Mouse (Mus musculus) olfactory bulb, adult 2 months (tissue): Measurements from ENCODE around the gene 1810046K07Rik. TPM values are rescaled to one million over a fixed set of nuclear protein-coding genes. Genes with fewer than 3 reads are reported as not detected.

Experiments
- H3K27ac ChIP-seq: fragments of 200-500 bp; 2 replicates; pipeline ENCODE4 v1.5.1; 2012; ENCODE audit warnings: low read depth, low read length; ENCODE audit not compliant: insufficient read depth
- H3K4me1 ChIP-seq: fragments of 200-500 bp; 2 replicates; pipeline ENCODE4 v1.6.1; 2012; ENCODE audit warnings: low read length; ENCODE audit not compliant: control insufficient read depth, insufficient read depth
- H3K4me3 ChIP-seq: fragments of 200-500 bp; 2 replicates; pipeline ENCODE4 v1.5.1; 2012; ENCODE audit warnings: mild to moderate bottlenecking, low read depth, low read length, moderate library complexity; ENCODE audit not compliant: insufficient read depth
- CTCF ChIP-seq: fragments of 200-500 bp; IDR thresholded peaks from 2 replicates; pipeline ENCODE4 v1.5.1; 2012; ENCODE audit warnings: low read depth, mild to moderate bottlenecking, low read length, moderate library complexity; ENCODE audit not compliant: insufficient read depth
- POLR2A ChIP-seq: fragments of 200-500 bp; IDR thresholded peaks from 2 replicates; pipeline ENCODE4 v1.6.1; 2012; ENCODE audit warnings: mild to moderate bottlenecking, low read depth, low read length, moderate library complexity; ENCODE audit not compliant: insufficient read depth
- WGBS: fragments of 180-500 bp; shearing (Covaris S2); methylation state at CpG from one replicate; pipeline ENCODE4 v1.1.7; 2018; 5-methylcytosine and 5-hydroxymethylcytosine counted together
- polyA plus RNA-seq: library from polyadenylated mRNA; stranded (reverse); fragments of >200 nt; gene quantifications from 2 replicates; pipeline ENCODE4 v1.2.4, GENCODE M21; 2012; ENCODE audit warnings: low replicate concordance; ENCODE audit not compliant: missing spikeins, insufficient read depth, insufficient read length

The 1810046K07Rik gene
- not detected in 2 replicates for polyA plus RNA-seq

- 73% methylated on average over 3 of the region's 3 CpGs for WGBS
- TF ChIP-seq CTCF (no peak), POLR2A (no peak)
- H3K27ac ChIP-seq = no peak within 1 kb of the TSS
- no peaks in the 10 kb centered on the region for H3K4me1 ChIP-seq
- no peak within 1 kb of the TSS for H3K4me3 ChIP-seq
These were observed at the start of gene 1810046K07Rik for GRCm38 (mm10) chr9:51328731-51329130. Gene 1810046K07Rik (minus strand): TSS chr9:51328917.

GRCm38 (mm10) chr9:51369560-51369959, 40.8 kb upstream of the 1810046K07Rik start:
- 65% methylated on average over 3 of the region's 3 CpGs for WGBS
- TF ChIP-seq POLR2A = no peak
- TF ChIP-seq CTCF = no peak
- H3K27ac ChIP-seq = no peak overlapping the region
- H3K4me3 ChIP-seq = no peak overlapping the region
- 0 out of 2 replicates have a peak, but pooled peaks cover 4% of the 10 kb centered on the region for H3K4me1 ChIP-seq

GRCm38 (mm10) chr9:51367124-51367523, 38.4 kb upstream of the 1810046K07Rik start:
- H3K27ac ChIP-seq = no peak overlapping the region
- 95% methylated on average over 3 of the region's 3 CpGs for WGBS
- H3K4me3 ChIP-seq = no peak overlapping the region
- H3K4me1 ChIP-seq = 0 out of 2 replicates have a peak, but pooled peaks cover 4% of the 10 kb centered on the region
- no peak for TF ChIP-seq CTCF
- no peak for TF ChIP-seq POLR2A

GRCm38 (mm10) chr9:51364059-51364458, 35.3 kb upstream of the 1810046K07Rik start:
- H3K4me1 ChIP-seq = no peaks in the 10 kb centered on the region
- 60% methylated on average over 4 of the region's 4 CpGs for WGBS
- no peak overlapping the region for H3K4me3 ChIP-seq
- H3K27ac ChIP-seq = no peak overlapping the region
- no peak for TF ChIP-seq POLR2A
- TF ChIP-seq CTCF = no peak

GRCm38 (mm10) chr9:51353511-51353910, 24.8 kb upstream of the 1810046K07Rik start:
- WGBS = 31% methylated on average over 3 of the region's 3 CpGs
- peaks cover 5% of the 10 kb centered on the region; the same call in 1 of the 2 replicates for H3K4me1 ChIP-seq
- TF ChIP-seq CTCF (no peak), POLR2A (no peak)

GRCm38 (mm10) chr9:51352896-51353295, 24.2 kb upstream of the 1810046K07Rik start:
- H3K27ac ChIP-seq = peak overlapping the region; percentile 89
- 39% methylated on average over 3 of the region's 3 CpGs for WGBS
- TF ChIP-seq POLR2A (no peak), CTCF (no peak)
- peaks cover 5% of the 10 kb centered on the region; the same call in 1 of the 2 replicates for H3K4me1 ChIP-seq
- no peak overlapping the region for H3K4me3 ChIP-seq

More at GRCm38 (mm10) chr9:51353511-51353910, 24.8 kb upstream of the 1810046K07Rik start:
- H3K4me3 ChIP-seq = no peak overlapping the region
- peak overlapping the region; percentile 89 for H3K27ac ChIP-seq

- WGBS = 81% methylated on average over 5 of the region's 5 CpGs
- TF ChIP-seq POLR2A (no peak), CTCF (no peak)
- no peak overlapping the region for H3K27ac ChIP-seq
- H3K4me1 ChIP-seq = peaks cover 5% of the 10 kb centered on the region; the same call in 1 of the 2 replicates
- H3K4me3 ChIP-seq = no peak overlapping the region
These were observed 20.7 kb upstream of the 1810046K07Rik start for GRCm38 (mm10) chr9:51349422-51349821.

- Histone ChIP-seq H3K4me3 (no peak overlapping the region), H3K27ac (no peak overlapping the region), H3K4me1 (no peaks in the 10 kb centered on the region)
- WGBS = 89% methylated on average over 9 of the region's 9 CpGs
- TF ChIP-seq CTCF = no peak
- TF ChIP-seq POLR2A = no peak
These were observed 17.1 kb upstream of the 1810046K07Rik start for GRCm38 (mm10) chr9:51345768-51346167.

GRCm38 (mm10) chr9:51335294-51336010, 6.7 kb upstream of the 1810046K07Rik start:
- H3K4me3 ChIP-seq = no peak overlapping the region
- 18% methylated on average over 8 of the region's 8 CpGs for WGBS
- no peak overlapping the region for H3K27ac ChIP-seq
- 0 out of 2 replicates have a peak, but pooled peaks cover 2% of the 10 kb centered on the region for H3K4me1 ChIP-seq
- no peak for TF ChIP-seq POLR2A
- no peak for TF ChIP-seq CTCF
